Mouse (Mus musculus) myocyte (in vitro differentiated cells): ENCODE measurements around the gene Aifm1.

Experiments
- E2F4 ChIP-seq: IDR thresholded peaks from one replicate; pipeline ENCODE4 v1.6.1; 2011; ENCODE audit warnings: mild to moderate bottlenecking, control low read depth, moderate library complexity; ENCODE audit not compliant: insufficient read depth
- MYOD1 ChIP-seq, 3 experiments: IDR thresholded peaks; one replicate each; pipeline ENCODE4 v1.6.1; 2011; ENCODE audit warnings: control low read depth in 2 of 3, low read depth in 2 of 3, mild to moderate bottlenecking in 2 of 3, moderate library complexity in 1 of 3; ENCODE audit not compliant: insufficient read length in 2 of 3, control insufficient read depth in 1 of 3
- POLR2A ChIP-seq: IDR thresholded peaks from one replicate; pipeline ENCODE4 v1.6.1; 2011; ENCODE audit warnings: low read depth, mild to moderate bottlenecking, control low read depth, moderate library complexity; ENCODE audit not compliant: insufficient read length
- POLR2AphosphoS2 ChIP-seq: IDR thresholded peaks from one replicate; pipeline ENCODE4 v1.6.1; 2011; ENCODE audit warnings: low read depth, control low read depth; ENCODE audit not compliant: insufficient read length
- USF1 ChIP-seq: IDR thresholded peaks from one replicate; pipeline ENCODE4 v1.6.1; 2011; ENCODE audit warnings: low read depth, mild to moderate bottlenecking, control low read depth, moderate library complexity

DNA sequence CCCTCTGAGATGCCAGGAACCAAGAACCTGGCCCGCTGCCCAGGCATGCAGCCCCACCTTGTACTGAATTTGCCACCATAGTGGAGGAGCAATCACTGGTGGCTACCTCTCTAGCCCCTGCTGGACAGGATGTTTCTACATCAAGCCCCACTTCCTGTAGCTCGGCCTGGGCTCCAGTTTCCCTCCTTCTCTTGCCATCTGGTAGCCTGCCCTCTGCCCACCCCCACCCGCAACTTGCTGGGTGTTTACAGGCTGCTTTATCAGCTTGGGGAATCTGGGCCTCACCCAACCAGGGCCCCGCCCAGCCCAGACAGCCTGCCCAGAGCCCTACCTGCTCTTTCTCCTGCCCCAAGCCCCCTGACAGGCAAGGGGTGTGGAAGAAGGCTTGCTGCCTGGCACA is 74.3 kb downstream of the Aifm1 start:
- TF ChIP-seq POLR2A (no peak), POLR2AphosphoS2 (no peak), MYOD1 (IDR thresholded peaks at IDR 0.05; ENCODE audit: control insufficient read depth in 1 of 3, insufficient read length in 2 of 3, low read depth in 2 of 3) (no peak), E2F4 (no peak), USF1 (no peak)
